Mouse (Mus musculus) intestine, embryonic 14.5 days (tissue): ENCODE results near the gene Adamts9. TPM values are rescaled to one million over a fixed set of nuclear protein-coding genes. Genes with fewer than 3 reads are reported as not detected.

Experiments used
- ATAC-seq: fragments of 200-750 bp; cut with Nextera tagmentation; replicated peaks from 2 replicates; pipeline ENCODE4 v1.8.0; 2017; ENCODE audit warnings: low read depth, moderate number of reproducible peaks, moderate TSS enrichment, moderate library complexity; ENCODE audit not compliant: low FRiP score, low TSS enrichment
- DNase-seq: peaks from one replicate; pipeline ENCODE4 v3.0.0-alpha.2; 2018; ENCODE audit warnings: low spot score
- H3K27ac ChIP-seq: fragments of 300-500 bp; sonication (generic); 2 replicates; pipeline ENCODE4 v1.5.1; 2014; ENCODE audit warnings: low read depth, mild to moderate bottlenecking, control low read depth
- H3K27me3 ChIP-seq: fragments of 300-500 bp; sonication (generic); replicated peaks from 2 replicates; pipeline ENCODE4 v1.6.1; 2014; ENCODE audit warnings: low read length, control low read depth; ENCODE audit not compliant: control insufficient read depth, insufficient read depth
- H3K36me3 ChIP-seq: fragments of 300-500 bp; sonication (generic); 2 replicates; pipeline ENCODE4 v1.6.1; 2014; ENCODE audit warnings: low read length, control low read depth; ENCODE audit not compliant: control insufficient read depth, insufficient read depth
- H3K4me1 ChIP-seq: fragments of 300-500 bp; sonication (generic); replicated peaks from 2 replicates; pipeline ENCODE4 v1.6.1; 2014; ENCODE audit warnings: low read length, control low read depth, mixed read lengths; ENCODE audit not compliant: control insufficient read depth, insufficient read depth
- H3K4me2 ChIP-seq: fragments of 300-500 bp; sonication (generic); 2 replicates; pipeline ENCODE4 v1.6.1; 2014; ENCODE audit warnings: low read length
- H3K4me3 ChIP-seq: fragments of 300-500 bp; sonication (generic); 2 replicates; pipeline ENCODE4 v1.5.1; 2014; ENCODE audit warnings: low read depth, low read length, control low read depth, mixed read lengths
- H3K9ac ChIP-seq: fragments of 300-500 bp; sonication (generic); 2 replicates; pipeline ENCODE4 v1.6.1; 2014; ENCODE audit warnings: mild to moderate bottlenecking, low read length
- H3K9me3 ChIP-seq: fragments of 300-500 bp; sonication (generic); 2 replicates; pipeline ENCODE4 v1.6.1; 2016; ENCODE audit warnings: low read length, control low read depth; ENCODE audit not compliant: control insufficient read depth
- WGBS: fragments of 180-500 bp; shearing (Covaris S2); extraction: QIAGEN DNeasy Blood & Tissue Kit; methylation state at CpG from one replicate; pipeline ENCODE4 v1.1.7; 2014; 5-methylcytosine and 5-hydroxymethylcytosine counted together
- polyA plus RNA-seq: library from polyadenylated mRNA; unstranded; fragments of >200 nt; fragmentation: Nextera tagmentation; extraction: Ambion mirVana; gene quantifications from 2 replicates; pipeline ENCODE4 v1.2.1, GENCODE M21; 2014

The Adamts9 gene
- polyA plus RNA-seq, 1 experiment from 2014 or later: 13.6 TPM

DNA sequence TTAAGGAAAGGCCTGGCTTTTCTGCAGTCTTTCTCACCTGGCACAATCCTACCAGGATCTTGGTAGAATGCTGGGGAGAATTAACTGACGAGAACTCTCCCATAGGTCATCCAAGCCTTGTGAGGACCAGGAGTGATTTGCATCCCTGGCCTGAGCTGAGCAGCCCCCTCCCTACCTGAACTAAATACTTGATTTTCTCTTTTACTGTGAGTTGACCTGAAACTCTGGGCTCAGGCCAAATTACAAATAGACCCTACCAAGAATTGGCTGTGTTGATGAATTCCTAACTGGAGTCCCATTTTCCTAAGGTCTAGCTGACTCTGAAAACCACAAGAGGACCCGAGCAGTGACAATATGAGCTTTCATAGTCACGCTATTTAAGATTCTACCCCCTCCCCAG is 25.4 kb upstream of the Adamts9 start:
- no peaks in the 10 kb centered on the region for H3K27me3 ChIP-seq
- H3K9ac ChIP-seq: no peak overlapping the region
- DNase-seq (no peak), ATAC-seq (no peak)
- no peaks in the 10 kb centered on the region for H3K9me3 ChIP-seq
- H3K36me3 ChIP-seq: no peaks in the 10 kb centered on the region
- H3K4me3 ChIP-seq: no peak overlapping the region
- H3K4me1 ChIP-seq: no peaks in the 10 kb centered on the region; the same call in 1 of the 2 replicates
- no peak overlapping the region for H3K27ac ChIP-seq
- H3K4me2 ChIP-seq: no peak overlapping the region
- WGBS: 66% methylated on average over 3 of the region's 3 CpGs

DNA sequence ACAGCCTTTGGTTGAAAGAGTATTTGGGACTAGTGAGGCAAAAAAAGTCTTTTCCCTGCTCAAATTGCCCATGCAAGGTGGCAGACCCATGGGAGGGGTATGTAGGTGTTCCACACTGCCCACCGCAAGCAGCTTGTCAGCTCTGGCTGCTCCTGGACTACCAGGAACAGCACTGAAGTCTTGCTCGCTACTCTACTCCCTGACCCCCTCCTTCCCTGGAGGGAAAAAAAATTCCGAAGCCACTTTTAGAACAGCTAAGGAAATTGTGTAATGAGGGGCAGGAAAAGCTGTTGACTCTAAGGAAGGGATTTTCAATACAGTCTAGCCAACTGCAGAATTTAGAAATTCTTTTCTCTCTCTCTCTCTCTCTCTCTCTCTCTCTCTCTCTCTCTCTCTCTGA is 24.9 kb upstream of the Adamts9 start:
- H3K4me2 ChIP-seq: no peak overlapping the region
- ATAC-seq: no peak
- DNase-seq: no peak
- no peaks in the 10 kb centered on the region; the same call in 1 of the 2 replicates for H3K4me1 ChIP-seq
- H3K9ac ChIP-seq: no peak overlapping the region
- no peaks in the 10 kb centered on the region for H3K27me3 ChIP-seq
- H3K27ac ChIP-seq: no peak overlapping the region
- no peaks in the 10 kb centered on the region for H3K36me3 ChIP-seq
- WGBS: 74% methylated on average over 3 of the region's 3 CpGs
- no peak overlapping the region for H3K4me3 ChIP-seq
- H3K9me3 ChIP-seq: no peaks in the 10 kb centered on the region

DNA sequence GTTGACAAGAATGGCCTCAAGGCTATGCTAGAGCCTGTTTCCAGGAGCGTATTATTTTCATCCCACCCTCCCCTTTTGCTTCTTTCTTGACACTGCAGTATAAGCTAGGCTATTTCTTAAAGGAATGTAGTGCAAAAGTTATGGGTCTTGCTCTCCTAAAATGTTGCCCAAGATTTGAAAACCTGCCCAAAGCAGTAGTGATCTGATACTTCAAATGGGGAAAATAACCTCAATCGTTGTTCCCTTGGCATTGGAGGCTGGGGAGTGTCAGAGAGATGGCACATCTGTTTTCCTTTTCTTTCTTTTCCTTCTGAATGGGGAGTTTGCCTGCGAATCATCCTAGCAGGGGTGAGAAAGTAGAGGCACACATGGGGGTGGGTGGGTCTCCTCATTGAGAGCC is 19.7 kb upstream of the Adamts9 start:
- Histone ChIP-seq H3K27me3 (no peaks in the 10 kb centered on the region), H3K9me3 (no peaks in the 10 kb centered on the region), H3K9ac (no peak overlapping the region), H3K4me1 (no peaks in the 10 kb centered on the region), H3K27ac (no peak overlapping the region), H3K36me3 (no peaks in the 10 kb centered on the region), H3K4me2 (no peak overlapping the region), H3K4me3 (no peak overlapping the region)
- 75% methylated on average over 3 of the region's 3 CpGs for WGBS
- DNase-seq (no peak), ATAC-seq (no peak)

DNA sequence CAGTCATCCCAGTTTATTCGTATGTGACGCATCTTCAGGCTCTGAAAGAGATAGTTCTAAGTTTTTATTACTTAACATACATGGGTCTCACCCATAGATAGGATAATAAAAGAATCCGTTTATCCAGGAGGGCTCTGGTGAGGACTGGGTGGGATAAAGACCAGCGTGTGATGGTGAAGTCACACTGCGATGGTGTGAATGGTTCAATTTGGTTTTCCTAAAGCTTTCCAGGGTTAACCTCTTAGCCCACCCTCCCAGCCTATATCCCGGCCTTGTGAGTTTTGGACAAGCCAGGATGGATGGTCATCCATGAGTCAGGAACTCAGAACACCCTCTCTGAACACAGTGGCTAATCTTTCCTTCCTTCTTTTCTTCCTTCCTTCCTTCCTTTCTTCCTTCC is 17.7 kb upstream of the Adamts9 start:
- Histone ChIP-seq H3K4me3 (no peak overlapping the region), H3K36me3 (no peaks in the 10 kb centered on the region), H3K27me3 (no peaks in the 10 kb centered on the region), H3K4me1 (no peaks in the 10 kb centered on the region), H3K27ac (no peak overlapping the region), H3K9ac (no peak overlapping the region), H3K9me3 (no peaks in the 10 kb centered on the region), H3K4me2 (no peak overlapping the region)
- ATAC-seq: no peak
- no peak for DNase-seq
- WGBS: 91% methylated on average over 6 of the region's 6 CpGs

DNA sequence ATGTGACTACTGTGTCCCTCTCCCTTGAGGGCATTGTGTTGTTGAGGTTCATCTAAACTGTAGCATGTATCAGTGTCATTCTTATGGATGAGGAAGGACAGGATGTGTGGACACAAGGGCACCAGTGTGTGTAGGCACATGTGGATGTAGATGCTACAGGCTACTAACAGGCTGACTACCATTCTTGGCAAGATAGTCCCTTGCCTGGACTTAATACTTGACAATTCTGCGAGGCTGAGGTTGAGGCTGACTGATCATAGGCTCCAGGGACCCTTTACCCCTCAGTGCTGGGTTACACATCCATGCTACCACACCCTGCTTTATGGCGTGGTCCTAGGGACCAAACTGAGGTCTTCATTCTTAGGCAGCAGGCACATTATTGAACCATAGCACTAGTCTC is 16.1 kb upstream of the Adamts9 start:
- ATAC-seq (no peak), DNase-seq (no peak)
- Histone ChIP-seq H3K9me3 (no peaks in the 10 kb centered on the region), H3K27ac (no peak overlapping the region), H3K36me3 (no peaks in the 10 kb centered on the region), H3K27me3 (no peaks in the 10 kb centered on the region), H3K4me1 (no peaks in the 10 kb centered on the region), H3K4me2 (no peak overlapping the region), H3K4me3 (no peak overlapping the region), H3K9ac (no peak overlapping the region)
- WGBS: 84% methylated on average over 2 of the region's 2 CpGs

DNA sequence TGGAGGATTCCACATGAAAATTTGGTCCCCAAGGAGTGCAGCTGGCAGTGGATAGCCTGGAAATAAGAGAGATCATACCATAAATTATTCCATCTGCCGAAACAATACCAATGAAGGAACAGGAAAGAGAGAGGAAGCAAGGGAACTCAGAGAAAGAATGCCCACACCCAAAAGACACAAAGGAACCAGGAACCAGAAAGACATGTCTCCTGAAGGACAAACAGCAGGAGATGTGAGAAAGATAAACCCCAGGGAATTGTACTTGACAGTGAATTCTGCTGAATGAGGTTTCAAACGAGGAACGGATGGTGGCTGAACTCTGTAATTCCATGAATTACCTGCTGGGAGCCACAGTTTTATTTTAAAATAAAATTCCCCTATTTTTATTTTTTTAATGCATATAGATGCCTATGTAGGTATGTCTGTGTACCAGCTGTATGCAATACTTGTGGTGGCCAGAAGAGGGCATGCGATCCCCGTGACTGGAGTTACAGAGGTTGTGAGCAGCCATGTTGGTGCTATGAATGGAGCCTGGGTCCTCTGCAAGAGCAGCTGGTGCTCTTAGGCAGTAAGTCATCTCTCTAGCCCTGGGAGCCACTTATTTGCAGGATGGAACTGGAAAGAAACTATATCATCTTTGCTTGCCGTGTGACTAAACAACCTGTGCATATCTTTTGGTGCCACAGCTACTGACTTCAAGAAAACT is 4.2 kb upstream of the Adamts9 start:
- Histone ChIP-seq H3K9me3 (0 out of 2 replicates have a peak, but pooled peaks cover 3% of the 10 kb centered on the region), H3K27me3 (0 out of 2 replicates have a peak, but pooled peaks cover 15% of the 10 kb centered on the region), H3K4me2 (no peak overlapping the region), H3K9ac (no peak overlapping the region), H3K36me3 (no peaks in the 10 kb centered on the region), H3K4me3 (no peak overlapping the region), H3K27ac (no peak overlapping the region), H3K4me1 (no peaks in the 10 kb centered on the region; the same call in 1 of the 2 replicates)
- 90% methylated on average over 6 of the region's 6 CpGs for WGBS
- no peak for DNase-seq
- no peak for ATAC-seq

DNA sequence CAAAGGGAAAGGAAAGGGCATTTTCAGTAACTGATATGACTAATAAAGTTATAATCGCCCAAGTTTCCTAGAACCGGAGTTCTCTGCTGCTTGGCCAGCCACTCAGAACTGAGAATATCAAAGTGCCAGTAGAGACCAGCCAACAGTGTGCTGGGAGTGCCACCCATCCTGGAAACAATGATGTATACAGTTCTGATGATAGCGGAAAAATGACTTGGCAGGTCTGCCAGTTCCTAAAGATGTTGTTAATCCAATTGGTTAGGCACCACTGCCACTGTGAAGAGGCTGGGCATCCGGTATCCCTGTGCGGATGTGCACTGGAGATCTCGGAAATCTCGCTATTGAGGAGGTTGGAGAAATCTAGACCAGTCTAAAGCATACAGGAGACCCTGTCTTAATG is 1.4 kb upstream of the Adamts9 start:
- no peaks in the 10 kb centered on the region for H3K36me3 ChIP-seq
- H3K27ac ChIP-seq: no peak overlapping the region
- no peak for ATAC-seq
- 0 out of 2 replicates have a peak, but pooled peaks cover 15% of the 10 kb centered on the region for H3K27me3 ChIP-seq
- H3K4me2 ChIP-seq: no peak overlapping the region
- no peak overlapping the region for H3K9ac ChIP-seq
- 66% methylated on average over 7 of the region's 7 CpGs for WGBS
- DNase-seq: no peak
- H3K4me3 ChIP-seq: no peak overlapping the region
- H3K9me3 ChIP-seq: 0 out of 2 replicates have a peak, but pooled peaks cover 2% of the 10 kb centered on the region
- H3K4me1 ChIP-seq: peaks cover 2% of the 10 kb centered on the region

DNA sequence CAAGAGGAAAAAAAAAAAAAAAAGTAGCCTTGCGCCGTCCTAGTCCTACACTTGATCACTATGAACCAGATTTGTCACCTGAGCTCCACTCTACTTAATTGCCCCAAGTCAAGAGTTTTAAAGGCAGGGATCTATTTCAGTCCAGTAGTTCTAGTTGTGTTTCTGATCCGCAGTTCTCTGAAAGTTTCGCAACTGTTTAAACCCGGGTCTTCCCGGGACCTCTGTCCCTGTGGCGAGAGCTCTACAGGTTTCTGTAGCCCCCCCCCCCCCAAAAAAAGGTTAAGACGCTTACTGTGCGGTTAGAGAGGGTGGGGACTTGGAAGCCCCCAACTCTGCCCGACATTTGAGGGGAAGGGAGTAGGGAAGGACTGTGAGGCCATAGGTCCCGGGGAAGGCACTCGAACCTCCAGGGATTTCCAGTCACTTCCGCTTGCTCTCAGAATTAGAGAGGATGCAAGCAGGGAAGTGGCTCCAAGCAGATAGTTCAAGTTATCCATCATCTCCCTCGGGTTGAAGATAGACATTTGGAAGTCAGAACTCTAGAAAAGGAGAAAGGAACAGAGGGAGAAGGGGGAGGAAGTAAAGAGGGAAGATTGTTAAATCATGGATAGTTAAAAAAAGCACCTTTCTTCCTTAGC is 875 bp upstream of the Adamts9 start:
- no peaks in the 10 kb centered on the region for H3K36me3 ChIP-seq
- H3K4me1 ChIP-seq: peaks cover 3% of the 10 kb centered on the region
- no peaks in the 10 kb centered on the region for H3K9me3 ChIP-seq
- H3K4me3 ChIP-seq: peak overlapping the region; percentile 72
- H3K27ac ChIP-seq: no peak overlapping the region
- 14% methylated on average over 14 of the region's 14 CpGs for WGBS
- DNase-seq (no peak), ATAC-seq (no peak)
- H3K9ac ChIP-seq: peak overlapping the region; percentile 67
- H3K4me2 ChIP-seq: peak overlapping the region; percentile 96
- 0 out of 2 replicates have a peak, but pooled peaks cover 15% of the 10 kb centered on the region for H3K27me3 ChIP-seq
